Mouse (Mus musculus) urinary bladder, postnatal 25 days (tissue): ENCODE measurements around the gene Olfr800.

Source experiments
- DNase-seq: peaks from one replicate; pipeline ENCODE4 v3.0.0; 2022; ENCODE audit warnings: low spot score

Olfr800 gene

DNA sequence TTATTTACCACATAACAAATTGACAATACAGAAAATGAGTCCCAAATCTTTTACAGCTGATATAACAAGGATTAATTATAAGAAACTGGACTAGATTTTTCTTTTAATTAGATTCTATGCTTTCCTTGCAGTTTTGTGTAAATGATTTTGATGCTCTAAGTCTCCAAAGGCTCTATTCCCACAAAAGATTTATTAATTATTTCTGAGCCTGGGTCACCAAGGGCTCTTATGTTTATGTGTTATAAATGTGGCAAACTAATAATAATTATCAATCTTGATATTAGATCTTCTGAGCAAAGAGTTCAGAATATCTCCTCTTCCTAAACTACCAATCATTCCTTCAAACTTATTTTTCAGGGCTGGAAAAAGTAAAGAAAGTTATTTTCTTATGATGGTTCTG is at the start of gene Olfr800:
TSS of gene Olfr800 (plus strand) at position 301 of the 400 bp plus-strand sequence.
- DNase-seq, result no peak

DNA sequence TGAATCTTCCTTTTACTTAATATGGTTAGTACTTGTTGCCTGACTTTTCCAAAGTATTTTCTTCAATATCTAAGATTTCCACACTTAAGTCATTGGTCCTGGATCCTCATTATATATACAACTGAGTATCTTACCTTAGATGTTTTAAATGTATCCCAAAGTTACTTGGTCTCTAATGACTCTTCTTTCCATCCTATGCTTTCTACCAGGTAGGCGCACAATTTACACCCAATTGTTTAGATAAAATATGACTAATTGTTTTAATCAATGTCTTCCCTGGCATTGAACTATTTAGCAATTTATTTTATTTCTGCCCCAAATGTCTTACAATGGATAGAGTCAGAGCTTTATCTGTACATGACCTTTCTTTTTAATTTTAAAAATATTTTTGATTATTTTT is 45.0 kb upstream of the Olfr800 start, which contains the start of gene Olfr796:
TSS of gene Olfr796 (minus strand) at position 101 of the 400 bp plus-strand sequence.
- DNase-seq, result no peak

DNA sequence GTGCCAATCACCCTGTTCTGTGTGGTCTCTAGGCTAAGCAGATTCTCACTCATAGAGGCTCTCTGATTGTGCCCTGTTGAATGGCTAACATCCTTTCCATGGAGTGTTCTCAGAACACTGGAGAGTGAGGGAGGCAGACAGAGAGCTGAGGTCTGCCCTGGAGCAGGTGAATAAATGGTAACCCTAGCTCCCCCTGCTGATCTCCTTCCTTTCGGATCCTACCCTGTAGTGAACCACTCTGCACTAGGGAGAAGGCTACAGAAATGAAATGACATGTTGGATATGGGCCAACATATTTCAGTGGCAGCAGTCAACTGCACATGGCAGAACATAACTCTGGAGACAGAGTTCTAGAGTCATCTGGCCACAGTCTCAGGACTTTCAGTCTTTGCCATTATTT is 35.8 kb upstream of the Olfr800 start:
- DNase-seq, result no peak

DNA sequence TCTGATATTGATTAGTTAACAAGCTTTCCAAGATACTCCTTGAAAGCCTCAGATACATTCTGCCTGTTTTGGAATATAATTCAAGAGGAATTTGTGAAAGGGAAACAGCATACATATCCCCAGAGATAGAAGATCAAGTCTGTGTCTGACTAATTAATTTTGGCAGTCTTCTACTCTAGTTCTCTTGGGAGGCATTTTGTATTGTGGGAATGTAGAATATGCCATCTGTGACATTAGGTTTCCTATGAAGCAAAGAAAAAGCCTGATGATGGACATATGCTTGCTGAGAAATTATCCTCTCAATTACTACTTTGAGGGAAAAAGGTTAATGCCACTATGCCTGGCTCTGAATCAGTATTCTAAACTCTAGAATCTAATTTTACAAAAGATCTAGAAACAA is 34.2 kb upstream of the Olfr800 start:
- DNase-seq, result no peak

DNA sequence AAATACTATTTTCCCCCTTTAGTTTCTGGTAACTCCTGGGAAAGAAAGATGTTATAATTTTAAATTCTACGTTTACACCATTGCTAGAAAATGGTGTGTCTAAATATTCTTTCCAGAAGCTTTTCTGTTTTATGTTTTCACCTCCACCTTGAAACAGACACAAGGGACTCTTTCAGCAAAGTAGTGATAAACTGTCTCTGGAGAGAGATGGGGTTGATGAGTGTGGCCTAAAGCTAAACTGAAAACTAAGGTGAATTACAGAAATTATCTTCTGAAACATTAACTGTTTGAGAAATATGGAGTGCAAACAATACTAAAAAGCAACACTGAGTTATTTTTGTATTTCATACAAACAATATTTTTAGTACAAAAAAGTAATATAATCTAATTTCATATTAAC is 29.7 kb upstream of the Olfr800 start, which contains the start of gene Olfr798:
TSS of gene Olfr798 (minus strand) at position 101 of the 400 bp plus-strand sequence.
- no peak for DNase-seq

DNA sequence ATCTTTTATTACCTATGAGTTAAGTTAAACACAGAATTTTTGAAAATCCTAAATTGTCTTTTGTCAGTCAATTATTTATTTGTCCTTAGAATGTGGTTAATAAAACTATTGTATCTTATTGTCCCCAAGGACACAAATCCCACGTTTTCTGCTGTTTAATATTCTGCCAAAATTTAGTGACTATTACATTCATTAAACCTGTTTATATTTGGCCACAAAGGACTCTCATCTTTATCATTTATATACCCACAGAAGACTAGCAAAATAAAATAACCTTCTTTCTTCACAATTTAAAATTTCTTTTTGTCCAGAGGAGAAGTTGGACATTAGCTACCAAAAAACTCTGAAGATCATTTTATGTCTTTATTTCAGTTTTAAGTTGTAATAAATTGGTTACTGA is 20.3 kb upstream of the Olfr800 start, which contains the start of gene Olfr799:
TSS of gene Olfr799 (plus strand) at position 301 of the 400 bp plus-strand sequence.
- DNase-seq, result no peak

DNA sequence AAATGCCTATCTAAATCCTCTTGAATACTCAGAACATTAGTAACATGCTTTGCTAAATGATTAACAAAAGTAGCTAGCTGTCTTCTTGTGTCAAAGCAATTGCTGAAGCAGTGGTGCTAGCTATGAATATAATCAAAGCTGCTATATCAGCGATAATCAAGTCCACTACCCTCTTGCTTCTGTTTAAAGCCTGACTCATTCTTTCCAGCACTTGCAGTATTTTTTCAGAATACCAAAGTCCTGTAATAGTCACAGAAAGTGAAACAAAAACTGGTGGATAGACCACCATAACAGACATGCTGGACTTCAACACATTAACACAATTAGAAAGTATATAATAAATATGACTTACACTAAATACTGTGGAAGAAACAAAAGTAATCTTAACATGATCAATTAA is 5.7 kb upstream of the Olfr800 start:
- DNase-seq, result no peak

DNA sequence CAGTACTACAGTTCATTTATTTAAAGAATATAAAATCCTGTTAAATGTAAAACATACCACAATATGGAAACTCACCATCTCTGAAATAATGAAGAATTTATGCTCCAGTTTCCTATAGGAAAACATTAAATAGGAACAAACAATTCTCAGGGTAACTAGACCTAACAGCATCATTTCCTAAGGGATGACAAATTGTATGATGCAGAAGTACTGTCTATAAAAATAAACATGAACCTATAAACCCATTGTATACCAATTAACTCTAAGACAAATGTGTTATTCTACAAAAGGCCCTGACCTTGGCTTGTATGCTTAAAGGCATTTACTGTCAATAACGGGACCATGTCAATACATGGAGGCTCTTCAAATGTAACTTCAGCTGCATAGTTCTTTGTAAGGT is 16.3 kb downstream of the Olfr800 start, which contains the start of gene Olfr801:
TSS of gene Olfr801 (minus strand) at position 101 of the 400 bp plus-strand sequence.
- DNase-seq, result no peak

DNA sequence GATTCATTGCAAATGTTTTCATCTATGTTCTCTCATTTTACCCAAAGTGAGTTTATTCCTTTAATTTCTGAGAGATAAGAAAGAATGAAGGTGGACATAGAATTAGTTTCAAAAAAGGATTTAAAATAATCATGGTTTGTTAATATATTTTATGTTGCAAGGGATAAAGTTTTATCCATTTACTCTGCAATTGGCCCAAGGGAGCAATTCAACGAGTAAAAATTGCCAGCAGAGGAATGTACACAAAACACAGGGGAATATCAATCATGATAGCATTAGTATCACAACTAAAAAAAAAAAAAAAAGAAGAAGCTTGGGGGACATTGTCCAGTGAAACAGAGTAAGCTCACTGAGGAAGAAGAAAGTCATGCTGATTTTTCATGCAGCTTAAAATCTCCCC is 30.6 kb downstream of the Olfr800 start, which contains the start of gene Olfr802:
TSS of gene Olfr802 (minus strand) at position 101 of the 400 bp plus-strand sequence.
- no peak for DNase-seq

DNA sequence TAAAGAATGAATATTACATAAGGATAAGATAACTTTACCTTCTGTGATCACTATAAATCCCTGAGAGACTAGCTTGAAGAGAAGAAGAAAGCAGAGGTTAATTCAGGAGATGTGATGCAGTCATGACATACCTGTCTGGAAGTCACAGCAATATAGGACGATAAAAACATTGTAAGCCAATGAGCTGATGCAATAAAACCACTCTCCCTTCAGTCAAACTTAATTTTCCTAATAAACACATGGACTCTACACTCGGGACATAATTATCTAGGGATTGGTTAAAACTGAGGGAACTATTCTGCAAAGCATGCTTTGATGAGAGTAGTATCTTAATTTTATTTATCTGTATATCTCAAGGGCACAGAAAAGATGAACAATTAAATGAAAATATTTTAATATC is 36.7 kb downstream of the Olfr800 start, which contains the start of gene Olfr803:
TSS of gene Olfr803 (minus strand) at position 101 of the 400 bp plus-strand sequence.
- DNase-seq, result no peak

DNA sequence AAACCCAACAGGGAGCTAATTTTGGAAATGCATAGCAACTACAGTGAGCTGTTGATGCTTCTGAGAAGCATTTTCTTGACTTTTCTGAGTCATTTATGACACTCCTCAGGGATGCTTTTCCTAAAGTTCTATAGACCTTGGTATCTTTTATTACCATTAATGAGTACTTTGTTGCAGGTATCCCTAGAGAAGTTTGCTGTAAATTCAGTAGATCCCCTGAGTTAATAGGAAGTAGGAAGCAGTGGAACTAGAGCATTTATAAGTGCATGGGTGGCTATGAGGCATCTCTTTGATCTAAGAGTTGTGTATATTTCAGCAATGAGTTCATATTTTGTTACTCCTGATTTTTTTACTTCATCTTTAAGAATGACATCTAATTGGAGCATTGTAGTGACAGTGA is 45.4 kb downstream of the Olfr800 start, which contains the start of gene Olfr804:
TSS of gene Olfr804 (plus strand) at position 301 of the 400 bp plus-strand sequence.
- DNase-seq, result no peak
